Mouse (Mus musculus) gastrocnemius, adult 8-10 months (tissue): ENCODE results near the gene Huwe1. TPM values are rescaled to one million over a fixed set of nuclear protein-coding genes. Genes with fewer than 3 reads are reported as not detected.

Source experiments
- DNase-seq, 2 experiments: peaks; one replicate each; pipeline ENCODE4 v3.0.0; 2022; ENCODE audit warnings: low spot score in 2 of 2
- microRNA-seq: library from miRNA; unstranded; fragments of <30 nt; microRNA quantifications from one replicate; pipeline ENCODE4 v1.2.0, GENCODE M21; 2022
- total RNA-seq, 4 experiments: library from RNA; stranded (reverse); gene quantifications; 2 replicates each; pipeline ENCODE4 v1.2.4; 2022

Huwe1 gene
- total RNA-seq, 4 experiments from 2014 or later, result 117 to 155 (median 129) TPM

GRCm38 (mm10) chrX:151950231-151950630 is 149.6 kb downstream of the Huwe1 start:
- no peak for DNase-seq

GRCm38 (mm10) chrX:151951181-151951580 is 150.6 kb downstream of the Huwe1 start:
- DNase-seq, result no peak

Small RNA genes lying within 50 kb of the gene (microRNA-seq; reads per million reads assigned to microRNA genes)
- gene Mir3113 (not detected), gene Mir98 (6,250 reads per million, percentile 91 among the genes with 10 or more reads in this experiment), gene Mirlet7f-2 (9,157 reads per million, percentile 92 among the genes with 10 or more reads in this experiment)

Other genes starting within 250 kb of the Huwe1 start
- 100 to 1,000 TPM in 2 of 4 experiments, 10 to 100 TPM in 2; 77.2 to 121 (median 96.8) TPM for gene Hsd17b10, start 201.0 kb downstream of the Huwe1 start, total RNA-seq
- under 1 TPM in 3 of 4 experiments, not detected in 1; 0.24 to 0.75 (median 0.41) TPM for gene Ribc1, start 215.5 kb downstream of the Huwe1 start, total RNA-seq
- 10 to 100 TPM in 3 of 4 experiments, 1 to 10 TPM in 1; 9.5 to 15.1 (median 12.4) TPM for gene Smc1a, start 215.6 kb downstream of the Huwe1 start, total RNA-seq